Mouse (Mus musculus) embryonic facial prominence, embryonic 13.5 days (tissue): ENCODE measurements at regions not wholly inside any gene's neighbourhood (a gene's known extent, or its start where the extent isn't known, plus 50 kb on each side); places are given as distances from the start of the nearest gene placed in this dataset.

Experiments used
- ATAC-seq: fragments of 200-750 bp; cut with Nextera tagmentation; 2 replicates; pipeline ENCODE4 v1.8.0; 2017; ENCODE audit warnings: low read depth; ENCODE audit not compliant: insufficient number of reproducible peaks, insufficient read depth, low FRiP score, low TSS enrichment
- H3K27ac ChIP-seq: fragments of 300-500 bp; sonication (generic); 2 replicates; pipeline ENCODE4 v1.5.1; 2015; ENCODE audit warnings: moderate library complexity, mild to moderate bottlenecking, inconsistent platforms
- H3K27me3 ChIP-seq: fragments of 300-500 bp; sonication (generic); 2 replicates; pipeline ENCODE4 v1.6.1; 2015; ENCODE audit warnings: mild to moderate bottlenecking, inconsistent platforms
- H3K36me3 ChIP-seq: fragments of 300-500 bp; sonication (generic); 2 replicates; pipeline ENCODE4 v1.6.1; 2015; ENCODE audit warnings: mild to moderate bottlenecking, inconsistent platforms
- H3K4me1 ChIP-seq: fragments of 300-500 bp; sonication (generic); 2 replicates; pipeline ENCODE4 v1.6.1; 2015; ENCODE audit warnings: inconsistent platforms
- H3K4me2 ChIP-seq: fragments of 300-500 bp; sonication (generic); 2 replicates; pipeline ENCODE4 v1.6.1; 2015; ENCODE audit warnings: moderate library complexity, mild to moderate bottlenecking, inconsistent platforms
- H3K4me3 ChIP-seq: fragments of 300-500 bp; sonication (generic); 2 replicates; pipeline ENCODE4 v1.5.1; 2015; ENCODE audit warnings: mild to moderate bottlenecking, inconsistent platforms
- H3K9ac ChIP-seq: fragments of 300-500 bp; sonication (generic); 2 replicates; pipeline ENCODE4 v1.6.1; 2015; ENCODE audit warnings: mild to moderate bottlenecking, inconsistent platforms
- H3K9me3 ChIP-seq: fragments of 300-500 bp; sonication (generic); 2 replicates; pipeline ENCODE4 v1.6.1; 2016; ENCODE audit warnings: inconsistent platforms
- WGBS: fragments of 180-500 bp; shearing (Covaris S2); methylation state at CpG from one replicate; pipeline ENCODE4 v1.1.7; 2015; ENCODE audit warnings: mixed read lengths; 5-methylcytosine and 5-hydroxymethylcytosine counted together

DNA sequence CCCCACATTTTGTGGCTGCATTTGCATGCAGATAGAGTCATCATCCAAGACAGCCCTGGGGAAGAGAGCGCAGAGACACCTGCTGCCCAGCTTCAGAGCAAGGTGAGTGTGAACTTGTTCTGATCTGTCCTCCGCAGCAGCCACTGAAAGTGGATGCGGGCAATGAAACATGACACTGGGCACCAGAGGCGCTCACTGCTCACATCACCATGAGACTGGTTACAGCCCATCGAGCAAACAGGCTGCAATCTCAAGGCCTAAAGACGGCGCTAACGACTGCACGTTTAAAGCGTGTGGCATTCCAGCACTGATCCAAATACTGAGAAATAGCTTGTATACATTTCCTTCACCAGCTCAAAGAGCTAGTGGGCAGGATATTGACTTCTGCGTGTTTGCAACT is 65.8 kb downstream of the Barhl2 start:
- no peak for ATAC-seq
- H3K4me2 ChIP-seq, result no peak overlapping the region
- H3K4me1 ChIP-seq, result no peaks in the 10 kb centered on the region
- no peak overlapping the region for H3K9ac ChIP-seq
- 66% methylated on average over 11 of the region's 11 CpGs for WGBS
- H3K9me3 ChIP-seq, result no peaks in the 10 kb centered on the region
- no peaks in the 10 kb centered on the region for H3K36me3 ChIP-seq
- H3K27ac ChIP-seq, result no peak overlapping the region
- H3K27me3 ChIP-seq, result no peaks in the 10 kb centered on the region
- no peak overlapping the region for H3K4me3 ChIP-seq

DNA sequence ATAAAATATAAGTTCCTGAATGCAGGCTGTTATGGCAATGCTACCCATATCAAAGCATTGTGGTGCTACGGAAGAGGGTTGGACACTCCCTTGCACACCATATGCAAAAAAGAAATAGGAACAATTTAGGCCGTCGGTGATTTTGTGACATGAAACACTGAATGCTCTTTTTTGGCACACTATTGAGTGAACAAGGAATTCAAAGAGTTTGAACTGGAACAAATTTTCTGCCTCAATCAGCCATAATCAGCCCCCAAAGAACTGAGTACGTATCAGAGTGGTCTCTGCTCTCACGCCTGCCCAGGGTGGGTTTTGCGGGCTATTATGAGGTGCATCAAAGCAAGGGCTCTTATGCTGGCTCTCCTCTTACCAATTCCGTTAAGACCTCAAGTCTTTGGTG is 71.3 kb downstream of the Barhl2 start:
- H3K27ac ChIP-seq, result no peak overlapping the region
- H3K4me1 ChIP-seq, result no peaks in the 10 kb centered on the region
- no peak overlapping the region for H3K4me3 ChIP-seq
- WGBS, result 64% methylated on average over 7 of the region's 7 CpGs
- H3K27me3 ChIP-seq, result no peaks in the 10 kb centered on the region
- H3K9me3 ChIP-seq, result no peaks in the 10 kb centered on the region
- H3K4me2 ChIP-seq, result no peak overlapping the region
- H3K9ac ChIP-seq, result no peak overlapping the region
- ATAC-seq, result no peak
- no peaks in the 10 kb centered on the region for H3K36me3 ChIP-seq

DNA sequence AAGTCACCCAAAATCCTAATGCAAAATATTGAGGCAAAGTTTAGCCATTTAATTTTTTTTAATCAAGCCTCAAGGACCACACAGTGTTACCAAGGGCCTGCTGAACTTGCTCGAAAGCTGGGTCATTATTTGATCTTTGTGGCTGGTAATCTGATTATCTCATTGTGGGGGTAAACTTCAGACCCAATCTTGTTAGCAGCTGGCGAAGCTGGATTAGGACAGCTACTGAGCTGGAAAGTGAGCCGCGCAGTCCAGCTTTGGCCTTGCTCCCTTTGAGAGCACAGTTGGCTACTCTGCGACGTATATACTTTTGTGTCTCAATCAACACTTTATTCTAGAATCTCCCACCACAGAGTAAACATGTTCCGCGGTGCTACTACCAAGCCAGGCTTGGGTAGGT is 72.1 kb downstream of the Barhl2 start:
- no peak overlapping the region for H3K27ac ChIP-seq

GRCm38 (mm10) chr5:106385219-106385618 is 72.7 kb downstream of the Barhl2 start:
- H3K4me1 ChIP-seq, result no peaks in the 10 kb centered on the region
- no peaks in the 10 kb centered on the region for H3K9me3 ChIP-seq
- H3K4me3 ChIP-seq, result no peak overlapping the region
- no peak overlapping the region for H3K4me2 ChIP-seq
- no peak for ATAC-seq
- no peak overlapping the region for H3K9ac ChIP-seq
- no peaks in the 10 kb centered on the region for H3K36me3 ChIP-seq
- 62% methylated on average over 6 of the region's 6 CpGs for WGBS
- no peaks in the 10 kb centered on the region for H3K27me3 ChIP-seq
- no peak overlapping the region for H3K27ac ChIP-seq

More for the DNA sequence above, 72.1 kb downstream of the Barhl2 start:
- no peak overlapping the region for H3K9ac ChIP-seq
- WGBS, result 69% methylated on average over 8 of the region's 8 CpGs
- no peak overlapping the region for H3K4me2 ChIP-seq
- H3K4me3 ChIP-seq, result no peak overlapping the region
- H3K27me3 ChIP-seq, result no peaks in the 10 kb centered on the region
- no peak for ATAC-seq
- no peaks in the 10 kb centered on the region for H3K4me1 ChIP-seq
- no peaks in the 10 kb centered on the region for H3K9me3 ChIP-seq
- no peaks in the 10 kb centered on the region for H3K36me3 ChIP-seq

- H3K27me3 ChIP-seq, result no peaks in the 10 kb centered on the region
- no peaks in the 10 kb centered on the region for H3K4me1 ChIP-seq
- no peak for ATAC-seq
- no peak overlapping the region for H3K27ac ChIP-seq
- 66% methylated on average over 6 of the region's 6 CpGs for WGBS
- H3K36me3 ChIP-seq, result no peaks in the 10 kb centered on the region
- H3K4me3 ChIP-seq, result no peak overlapping the region
- H3K9ac ChIP-seq, result no peak overlapping the region
- H3K4me2 ChIP-seq, result no peak overlapping the region
- H3K9me3 ChIP-seq, result no peaks in the 10 kb centered on the region
Measured at GRCm38 (mm10) chr5:106384138-106384770, 73.7 kb downstream of the Barhl2 start.

DNA sequence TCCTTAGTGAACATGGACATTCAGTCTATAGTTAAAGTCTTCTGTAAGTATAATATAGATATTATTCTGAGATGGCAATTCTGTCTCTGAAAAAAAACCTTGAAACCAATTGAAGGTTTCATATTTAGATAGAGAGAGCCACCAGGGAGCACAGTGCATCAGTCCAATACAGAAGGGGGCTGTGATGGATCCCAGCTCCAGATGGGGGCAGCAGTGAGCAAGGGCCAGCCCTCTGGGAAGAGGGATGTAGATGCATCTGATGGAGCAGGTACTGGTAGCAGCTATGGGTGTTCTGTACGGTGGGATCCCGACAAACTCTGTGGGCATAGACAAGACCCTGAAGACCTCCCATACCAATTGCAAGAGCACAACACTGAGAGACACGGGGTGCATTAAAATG is 76.0 kb downstream of the Barhl2 start:
- H3K4me2 ChIP-seq, result no peak overlapping the region
- H3K9ac ChIP-seq, result no peak overlapping the region
- 87% methylated on average over 3 of the region's 3 CpGs for WGBS

GRCm38 (mm10) chr5:106380631-106381285 is 77.2 kb downstream of the Barhl2 start:
- WGBS, result 31% methylated on average over 9 of the region's 9 CpGs
- Histone ChIP-seq H3K9me3 (no peaks in the 10 kb centered on the region), H3K4me2 (no peak overlapping the region), H3K4me1 (no peaks in the 10 kb centered on the region), H3K4me3 (no peak overlapping the region), H3K9ac (no peak overlapping the region), H3K27me3 (no peaks in the 10 kb centered on the region), H3K36me3 (no peaks in the 10 kb centered on the region), H3K27ac (no peak overlapping the region)
- no peak for ATAC-seq

More for the DNA sequence above, 76.0 kb downstream of the Barhl2 start:
- ATAC-seq, result no peak
- Histone ChIP-seq H3K27me3 (no peaks in the 10 kb centered on the region), H3K36me3 (no peaks in the 10 kb centered on the region), H3K9me3 (no peaks in the 10 kb centered on the region), H3K4me3 (no peak overlapping the region), H3K27ac (no peak overlapping the region), H3K4me1 (no peaks in the 10 kb centered on the region)

- H3K9ac ChIP-seq, result no peak overlapping the region
- 0 out of 2 replicates have a peak, but pooled peaks cover 4% of the 10 kb centered on the region for H3K9me3 ChIP-seq
- no peak overlapping the region for H3K4me2 ChIP-seq
- H3K4me1 ChIP-seq, result no peaks in the 10 kb centered on the region
- H3K36me3 ChIP-seq, result no peaks in the 10 kb centered on the region
- H3K4me3 ChIP-seq, result no peak overlapping the region
- ATAC-seq, result no peak
- no peaks in the 10 kb centered on the region for H3K27me3 ChIP-seq
- no peak overlapping the region for H3K27ac ChIP-seq
- 80% methylated on average over 25 of the region's 25 CpGs for WGBS
Measured at GRCm38 (mm10) chr5:106376781-106377525, 81.0 kb downstream of the Barhl2 start.

GRCm38 (mm10) chr5:106367831-106368230 is 90.1 kb downstream of the Barhl2 start:
- Histone ChIP-seq H3K36me3 (no peaks in the 10 kb centered on the region), H3K4me3 (no peak overlapping the region), H3K9me3 (peaks cover 3% of the 10 kb centered on the region; the same call in 1 of the 2 replicates), H3K4me2 (no peak overlapping the region), H3K27ac (no peak overlapping the region), H3K9ac (no peak overlapping the region), H3K27me3 (no peaks in the 10 kb centered on the region), H3K4me1 (no peaks in the 10 kb centered on the region)
- WGBS, result 36% methylated on average over 9 of the region's 9 CpGs
- no peak for ATAC-seq

GRCm38 (mm10) chr5:106367312-106367711 is 90.7 kb downstream of the Barhl2 start:
- Histone ChIP-seq H3K9me3 (peaks cover 3% of the 10 kb centered on the region; the same call in 1 of the 2 replicates), H3K4me2 (no peak overlapping the region), H3K36me3 (no peaks in the 10 kb centered on the region), H3K9ac (no peak overlapping the region), H3K4me3 (no peak overlapping the region), H3K4me1 (no peaks in the 10 kb centered on the region), H3K27ac (no peak overlapping the region), H3K27me3 (no peaks in the 10 kb centered on the region)
- ATAC-seq, result no peak
- WGBS, result 64% methylated on average over 5 of the region's 5 CpGs

DNA sequence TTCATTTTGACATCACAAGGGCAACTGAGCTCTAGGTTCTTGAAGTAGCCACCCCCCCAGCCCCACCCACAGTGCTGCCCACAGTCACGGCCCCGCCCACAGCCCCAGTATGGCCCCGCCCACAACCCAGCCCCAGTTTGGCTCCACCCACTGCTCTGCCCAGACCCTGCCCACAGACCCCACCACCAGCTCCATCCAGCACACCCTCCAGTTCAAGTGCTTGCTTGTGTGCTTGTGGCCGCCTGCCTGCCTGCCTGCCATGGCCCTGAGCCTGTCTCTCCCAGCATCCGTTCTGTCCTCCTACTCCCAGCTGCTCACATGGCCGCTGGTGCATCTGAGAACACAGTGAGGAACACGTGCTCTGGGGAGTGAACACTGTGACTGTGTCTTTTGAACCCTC is 92.0 kb downstream of the Barhl2 start:
- ATAC-seq, result no peak
- WGBS, result 77% methylated on average over 7 of the region's 7 CpGs

GRCm38 (mm10) chr5:106365094-106365493 is 92.9 kb downstream of the Barhl2 start:
- ATAC-seq, result no peak
- no peaks in the 10 kb centered on the region for H3K36me3 ChIP-seq
- WGBS, result 38% methylated on average over 8 of the region's 8 CpGs

More for the DNA sequence above, 92.0 kb downstream of the Barhl2 start:
- Histone ChIP-seq H3K4me1 (no peaks in the 10 kb centered on the region), H3K4me3 (no peak overlapping the region), H3K27ac (no peak overlapping the region), H3K27me3 (no peaks in the 10 kb centered on the region), H3K36me3 (no peaks in the 10 kb centered on the region), H3K9me3 (no peaks in the 10 kb centered on the region; the same call in 1 of the 2 replicates), H3K4me2 (no peak overlapping the region), H3K9ac (no peak overlapping the region)

More at GRCm38 (mm10) chr5:106365094-106365493, 92.9 kb downstream of the Barhl2 start:
- Histone ChIP-seq H3K4me3 (no peak overlapping the region), H3K27me3 (no peaks in the 10 kb centered on the region), H3K9me3 (no peaks in the 10 kb centered on the region; the same call in 1 of the 2 replicates), H3K4me2 (no peak overlapping the region), H3K9ac (no peak overlapping the region), H3K4me1 (no peaks in the 10 kb centered on the region), H3K27ac (no peak overlapping the region)
